ENCODE assay signal across 20 mouse cellular contexts in the genomic region with DNA sequence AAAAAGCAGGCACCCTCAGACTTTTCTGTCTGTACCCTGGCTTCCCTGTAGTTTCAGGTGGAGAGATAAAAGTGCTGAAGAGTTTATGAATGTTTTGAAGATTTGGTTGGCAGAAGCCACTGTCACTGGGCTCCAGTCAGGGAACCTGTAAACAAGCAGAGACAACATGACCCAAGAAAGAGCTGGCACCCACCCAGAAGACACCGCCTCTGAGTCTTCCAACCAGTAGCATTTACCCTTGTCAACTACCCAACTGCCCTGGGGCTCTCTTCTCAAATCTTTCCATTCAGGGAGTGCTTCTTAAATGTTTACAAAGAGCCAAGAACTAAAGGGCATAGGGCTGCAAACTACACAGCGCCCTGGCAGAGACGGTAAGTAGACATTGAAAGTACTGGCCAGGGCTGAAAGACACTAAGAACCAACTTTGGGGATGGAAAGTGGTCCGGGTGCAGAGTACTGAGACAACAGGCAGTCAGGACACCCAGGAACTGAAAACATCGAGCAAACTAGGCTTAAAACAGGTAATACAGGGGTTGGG. TPM values are rescaled to one million over a fixed set of nuclear protein-coding genes. Genes with fewer than 3 reads are reported as not detected.
A peak's percentile ranks its signal among the peaks of the same experiment; 100 is the strongest.
DNase-seq lines count a peak whose midpoint lies in the region; ATAC-seq and TF ChIP-seq lines count a peak whose summit lies in the region.
"Had no signal": no experiment of that assay in that cellular context is flagged by ENCODE, and none has a peak within 500 bp of the region (broad histone marks: within the 10 kb centered on the region; RNA-seq: fewer than 3 reads in every experiment).

No protein-coding gene starts in this region.

- H3K9ac ChIP-seq in liver, postnatal 0 days (replicated peaks), result no peak overlapping the region
- H3K9ac ChIP-seq in liver, embryonic 12.5 days, result no peak overlapping the region
- peak overlapping the region; percentile 51 for H3K9ac ChIP-seq in ES-E14 (ENCODE audit: insufficient read depth, low read depth, low read length, poor library complexity, severe bottlenecking)
- no peak overlapping the region for H3K9ac ChIP-seq in neural tube, embryonic 15.5 days (replicated peaks)
- H3K9ac ChIP-seq: embryonic facial prominence, embryonic 13.5 days; kidney, embryonic 15.5 days; lung, embryonic 14.5 days; midbrain, embryonic 12.5 days; stomach, embryonic 15.5 days had no signal

- no peaks in the 10 kb centered on the region for H3K9me3 ChIP-seq in liver, postnatal 0 days (ENCODE audit: low read length)
- no peaks in the 10 kb centered on the region for H3K9me3 ChIP-seq in liver, embryonic 12.5 days (replicated peaks)
- H3K9me3 ChIP-seq in E14TG2a.4 (ENCODE audit: low read length) (no peaks in the 10 kb centered on the region), ES-E14 (ENCODE audit: control insufficient read depth, insufficient read depth, low read depth, low read length) (no peaks in the 10 kb centered on the region)
- no peaks in the 10 kb centered on the region for H3K9me3 ChIP-seq in neural tube, embryonic 15.5 days (replicated peaks)
- H3K9me3 ChIP-seq: embryonic facial prominence, embryonic 13.5 days; heart, embryonic 10.5 days; kidney, embryonic 15.5 days; midbrain, embryonic 12.5 days; stomach, embryonic 15.5 days had no signal

- no peaks in the 10 kb centered on the region; the same call in 1 of the 2 replicates for H3K27me3 ChIP-seq in liver, postnatal 0 days (ENCODE audit: insufficient read depth, low read length)
- peaks cover 26% of the 10 kb centered on the region for H3K27me3 ChIP-seq in liver, embryonic 12.5 days (replicated peaks)
- no peaks in the 10 kb centered on the region for H3K27me3 ChIP-seq in E14TG2a.4 (ENCODE audit: insufficient read depth, low read length)
- no peaks in the 10 kb centered on the region for H3K27me3 ChIP-seq in neural tube, embryonic 15.5 days (replicated peaks)
- H3K27me3 ChIP-seq: embryonic facial prominence, embryonic 13.5 days; kidney, embryonic 15.5 days; stomach, embryonic 15.5 days had no signal

- peak; percentile 21; the same call in 1 of the 2 replicates for ATAC-seq in liver, postnatal 0 days
- ATAC-seq in liver, embryonic 12.5 days, result no peak
- no peak for ATAC-seq in neural tube, embryonic 15.5 days (ENCODE audit: low FRiP score)
- ATAC-seq: forebrain, embryonic 14.5 days had no signal

- intact Hi-C loops in heart, postnatal 36 days (cut with DNase I), result loop anchor here (10.0 kb wide), 1 partner anchor 596 kb away; a partner anchor contains a TSS

- no peak for TF ChIP-seq CTCF in liver, postnatal 0 days (IDR thresholded peaks at IDR 0.05; ENCODE audit: low read depth)
- TF ChIP-seq CTCF in E14TG2a.4 (conservative IDR thresholded peaks at IDR 0.05; ENCODE audit: low read length), result no peak

- DNase-seq in heart, adult 11 months, result peak; percentile 91
- DNase-seq in heart, postnatal 36 days, result no peak
- no peak for DNase-seq in liver, postnatal 0 days
- DNase-seq in ES-E14 (ENCODE audit: low read depth, low spot score), result no peak
- DNase-seq: cerebellum, adult 11-12 months; cerebellum, postnatal 14 days; liver; lung, embryonic 14.5 days; right cerebral cortex, postnatal 25 days; thymus, adult 2 months had no signal

- no peak overlapping the region for H3K27ac ChIP-seq in liver, postnatal 0 days (ENCODE audit: low read depth)
- H3K27ac ChIP-seq in liver, embryonic 12.5 days, result no peak overlapping the region
- H3K27ac ChIP-seq in ES-E14 (ENCODE audit: insufficient read depth, low read depth, low read length, poor library complexity, severe bottlenecking), result peak overlapping the region; percentile 94
- H3K27ac ChIP-seq in neural tube, embryonic 15.5 days (replicated peaks), result no peak overlapping the region
- H3K27ac ChIP-seq: embryonic facial prominence, embryonic 13.5 days; heart, embryonic 10.5 days; kidney, embryonic 15.5 days; macrophage; midbrain, embryonic 12.5 days; stomach, embryonic 15.5 days had no signal

- no peak overlapping the region for H3K4me2 ChIP-seq in liver, postnatal 0 days (ENCODE audit: low read depth, low read length)
- H3K4me2 ChIP-seq in liver, embryonic 12.5 days, result no peak overlapping the region
- no peak overlapping the region for H3K4me2 ChIP-seq in neural tube, embryonic 15.5 days
- H3K4me2 ChIP-seq: embryonic facial prominence, embryonic 13.5 days; kidney, embryonic 15.5 days; lung, embryonic 14.5 days; midbrain, embryonic 12.5 days; stomach, embryonic 15.5 days had no signal

- no peak overlapping the region for H3K4me3 ChIP-seq in liver, postnatal 0 days (ENCODE audit: low read depth, low read length)
- H3K4me3 ChIP-seq in liver, embryonic 12.5 days, result no peak overlapping the region
- H3K4me3 ChIP-seq in E14TG2a.4 (replicated peaks; ENCODE audit: low read length), result peak overlapping the region; percentile 62
- H3K4me3 ChIP-seq in ES-E14 (ENCODE audit: insufficient read depth in 1 of 2, low read depth in 1 of 2, low read length in 2 of 2, poor library complexity in 1 of 2, severe bottlenecking in 1 of 2), result peak overlapping the region; percentile 9 to 41; a peak in 1 of 4 replicates
- no peak overlapping the region for H3K4me3 ChIP-seq in neural tube, embryonic 15.5 days (replicated peaks)
- H3K4me3 ChIP-seq: embryonic facial prominence, embryonic 13.5 days; heart, embryonic 10.5 days; kidney, embryonic 15.5 days; midbrain, embryonic 12.5 days; stomach, embryonic 15.5 days had no signal

- no peaks in the 10 kb centered on the region for H3K36me3 ChIP-seq in liver, postnatal 0 days (replicated peaks; ENCODE audit: insufficient read depth, low read length)
- no peaks in the 10 kb centered on the region for H3K36me3 ChIP-seq in liver, embryonic 12.5 days
- H3K36me3 ChIP-seq in E14TG2a.4 (ENCODE audit: insufficient read depth, low read length), result no peaks in the 10 kb centered on the region
- no peaks in the 10 kb centered on the region for H3K36me3 ChIP-seq in ES-E14 (ENCODE audit: control insufficient read depth, insufficient read depth, low read length, poor library complexity, severe bottlenecking)
- no peaks in the 10 kb centered on the region for H3K36me3 ChIP-seq in neural tube, embryonic 15.5 days
- H3K36me3 ChIP-seq: embryonic facial prominence, embryonic 13.5 days; heart, embryonic 10.5 days; kidney, embryonic 15.5 days; midbrain, embryonic 12.5 days; stomach, embryonic 15.5 days had no signal

- H3K4me1 ChIP-seq in liver, postnatal 0 days (ENCODE audit: insufficient read depth), result peaks cover 5% of the 10 kb centered on the region; the same call in 1 of the 2 replicates
- H3K4me1 ChIP-seq in liver, embryonic 12.5 days, result peaks cover 39% of the 10 kb centered on the region
- H3K4me1 ChIP-seq in E14TG2a.4 (replicated peaks; ENCODE audit: low read depth, low read length) (peaks cover 74% of the 10 kb centered on the region), ES-E14 (ENCODE audit: control insufficient read depth in 2 of 2, insufficient read depth in 2 of 2, low read length in 2 of 2, poor library complexity in 1 of 2) (peaks cover 0 to 13% of the 10 kb centered on the region in 2 experiments; a peak in 2 of 4 replicates)
- peaks cover 9% of the 10 kb centered on the region for H3K4me1 ChIP-seq in neural tube, embryonic 15.5 days

- in situ Hi-C loops in ES-E14 (cut with MboI; ENCODE audit: low sequenced_read_pairs in 2 of 2, unreplicated experiment in 2 of 2), result no loop called here

- no peak for TF ChIP-seq EP300 in liver, postnatal 0 days (IDR thresholded peaks at IDR 0.05; ENCODE audit: low read depth)

- WGBS in liver, postnatal 0 days (ENCODE audit: insufficient replicate concordance), result 81% methylated on average over 5 of the region's 5 CpGs
- 76% methylated on average over 5 of the region's 5 CpGs for WGBS in liver, embryonic 12.5 days (ENCODE audit: insufficient replicate concordance)
- WGBS in neural tube, embryonic 15.5 days, result 93% methylated on average over 5 of the region's 5 CpGs

TF ChIP-seq in ES-E14, 5 proteins besides CTCF, POLR2A, EP300 and RAD21:
- TF ChIP-seq MAFK (IDR thresholded peaks at IDR 0.05; ENCODE audit: insufficient read depth, low read depth, low read length), result no peak
TF ChIP-seq in ES-E14: peak in this region for 0.

RNA-seq across cellular contexts. Expression of a gene that starts 26.9 kb away (rescaled TPM):
- total RNA-seq in heart, postnatal 36 days (2021), result 10 to 100 TPM; 38.7 to 40.2 TPM
- 22.0 and 22.2 TPM in 2 replicates for polyA plus RNA-seq in liver, postnatal 0 days (2015; fragmentation: Nextera tagmentation; extraction: Ambion mirVana)
- 35.6 and 37.1 TPM in 2 replicates for polyA plus RNA-seq in liver, embryonic 12.5 days (2016; fragmentation: Nextera tagmentation; extraction: Ambion mirVana)
- 40.7 and 51.6 TPM in 2 replicates for total RNA-seq in ES-E14 (2012; rRNA removed)
- 36.5 and 37.9 TPM in 2 replicates for polyA plus RNA-seq in neural tube, embryonic 15.5 days (2015; fragmentation: Nextera tagmentation; extraction: Ambion mirVana)

RNA-seq across cellular contexts. Expression of a gene that starts 27.4 kb away (rescaled TPM):
- total RNA-seq in heart, postnatal 36 days (2021), result 10 to 100 TPM; 59.1 to 61.2 TPM
- 46.7 and 50.1 TPM in 2 replicates for polyA plus RNA-seq in liver, postnatal 0 days (2015; fragmentation: Nextera tagmentation; extraction: Ambion mirVana)
- 84.0 and 87.0 TPM in 2 replicates for polyA plus RNA-seq in liver, embryonic 12.5 days (2016; fragmentation: Nextera tagmentation; extraction: Ambion mirVana)
- total RNA-seq in ES-E14 (2012; rRNA removed), result 246 and 266 TPM in 2 replicates
- 325 and 357 TPM in 2 replicates for polyA plus RNA-seq in neural tube, embryonic 15.5 days (2015; fragmentation: Nextera tagmentation; extraction: Ambion mirVana)

Comparison
In these comparisons a context has a peak if more than half of its experiments do, and no peak if none do; other contexts are left out.
1. H3K4me3 ChIP-seq: peak in E14TG2a.4 (single experiment) and ES-E14 (2 of 2); none in liver, postnatal 0 days (single experiment), liver, embryonic 12.5 days (single experiment) and neural tube, embryonic 15.5 days (single experiment).